Mouse (Mus musculus) heart, postnatal 0 days (tissue): ENCODE measurements at regions not wholly inside any gene's neighbourhood (a gene's known extent, or its start where the extent isn't known, plus 50 kb on each side); places are given as distances from the start of the nearest gene placed in this dataset.

Experiments
- ATAC-seq: fragments of 200-750 bp; cut with Nextera tagmentation; 2 replicates; pipeline ENCODE4 v1.8.0; 2017; ENCODE audit warnings: low read depth, moderate number of reproducible peaks, moderate library complexity; ENCODE audit not compliant: insufficient read depth
- DNase-seq: peaks from one replicate; pipeline ENCODE4 v3.0.0-alpha.2; 2016; ENCODE audit warnings: low spot score
- H3K27ac ChIP-seq: fragments of 300-500 bp; sonication (generic); 2 replicates; pipeline ENCODE4 v1.5.1; 2014; ENCODE audit warnings: low read depth, mild to moderate bottlenecking
- H3K27me3 ChIP-seq: fragments of 300-500 bp; sonication (generic); 2 replicates; pipeline ENCODE4 v1.6.1; 2014; ENCODE audit warnings: low read length, mixed read lengths; ENCODE audit not compliant: control insufficient read depth, insufficient read depth
- H3K36me3 ChIP-seq: fragments of 300-500 bp; sonication (generic); replicated peaks from 2 replicates; pipeline ENCODE4 v1.6.1; 2014; ENCODE audit warnings: low read length, mixed read lengths; ENCODE audit not compliant: control insufficient read depth, insufficient read depth
- H3K4me1 ChIP-seq: fragments of 300-500 bp; sonication (generic); 2 replicates; pipeline ENCODE4 v1.6.1; 2014; ENCODE audit warnings: antibody characterized with exemption; ENCODE audit not compliant: control insufficient read depth, insufficient read depth
- H3K4me2 ChIP-seq: fragments of 300-500 bp; sonication (generic); 2 replicates; pipeline ENCODE4 v1.6.1; 2014; ENCODE audit warnings: low read depth, mild to moderate bottlenecking, low read length, moderate library complexity
- H3K4me3 ChIP-seq: fragments of 300-500 bp; sonication (generic); 2 replicates; pipeline ENCODE4 v1.5.1; 2014; ENCODE audit warnings: low read depth, low read length
- H3K9ac ChIP-seq: fragments of 300-500 bp; sonication (generic); replicated peaks from 2 replicates; pipeline ENCODE4 v1.6.1; 2014; ENCODE audit warnings: low read depth, low read length, mixed read lengths
- H3K9me3 ChIP-seq: fragments of 300-500 bp; sonication (generic); replicated peaks from 2 replicates; pipeline ENCODE4 v1.6.1; 2016; ENCODE audit warnings: low read length; ENCODE audit not compliant: control insufficient read depth
- CTCF ChIP-seq: IDR thresholded peaks from 2 replicates; pipeline ENCODE4 v1.5.1; 2016; ENCODE audit warnings: antibody characterized with exemption, control low read depth, low read depth
- EP300 ChIP-seq: IDR thresholded peaks from 2 replicates; pipeline ENCODE4 v1.6.1; 2016; ENCODE audit warnings: antibody characterized with exemption, low read depth
- WGBS: fragments of 180-500 bp; shearing (Covaris S2); extraction: QIAGEN DNeasy Blood & Tissue Kit; methylation state at CpG from one replicate; pipeline ENCODE4 v1.1.7; 2014; 5-methylcytosine and 5-hydroxymethylcytosine counted together

GRCm38 (mm10) chr9:60988113-60988512, 193.8 kb downstream of the Uaca start:
- H3K27me3 ChIP-seq, result 0 out of 2 replicates have a peak, but pooled peaks cover 3% of the 10 kb centered on the region
- H3K9ac ChIP-seq, result no peak overlapping the region
- no peak for TF ChIP-seq EP300
- TF ChIP-seq CTCF, result no peak
- H3K9me3 ChIP-seq, result no peaks in the 10 kb centered on the region
- no peaks in the 10 kb centered on the region for H3K36me3 ChIP-seq
- DNase-seq (no peak), ATAC-seq (no peak)
- H3K4me3 ChIP-seq, result no peak overlapping the region
- H3K4me1 ChIP-seq, result no peaks in the 10 kb centered on the region
- no peak overlapping the region for H3K27ac ChIP-seq
- WGBS, result 56% methylated on average over 4 of the region's 4 CpGs
- H3K4me2 ChIP-seq, result no peak overlapping the region

DNA sequence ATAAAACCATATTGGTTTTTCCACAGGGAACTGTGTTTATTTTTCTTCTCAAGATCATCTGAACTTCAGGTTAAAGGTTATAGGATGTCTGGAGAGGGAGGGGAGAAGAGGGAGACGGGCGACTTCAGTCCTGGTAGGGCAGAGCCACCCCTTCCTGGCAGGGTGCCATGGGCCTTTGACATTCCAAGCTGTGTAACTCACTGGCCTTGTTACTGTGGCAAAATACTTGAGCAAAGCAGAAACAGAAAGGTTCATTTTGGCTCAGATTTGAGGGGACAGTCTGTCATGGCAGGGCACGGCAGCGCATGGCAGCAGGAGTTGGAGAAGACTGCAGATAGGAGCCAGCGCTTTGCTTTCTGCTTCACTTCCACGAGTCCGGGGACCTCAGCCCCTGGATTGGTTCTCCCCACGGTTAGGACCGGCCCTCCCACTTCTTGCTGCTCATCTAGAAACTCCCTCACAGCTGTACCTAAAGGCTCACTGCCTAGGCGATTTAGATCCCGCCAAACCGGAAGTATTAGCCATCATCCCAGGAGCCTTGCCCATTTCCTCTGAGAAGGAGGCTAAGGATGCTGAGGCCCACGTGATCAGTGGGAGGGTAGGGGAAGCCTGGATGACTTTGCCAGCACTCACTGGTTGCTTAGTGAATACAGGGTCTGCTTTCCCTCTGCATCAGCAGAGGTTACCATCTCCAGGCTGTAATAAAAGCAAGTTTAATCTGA, 195.5 kb downstream of the Uaca start:
- WGBS, result 23% methylated on average over 13 of the region's 13 CpGs
- DNase-seq (no peak), ATAC-seq (peak; percentile 66)
- Histone ChIP-seq H3K27ac (no peak overlapping the region), H3K27me3 (0 out of 2 replicates have a peak, but pooled peaks cover 8% of the 10 kb centered on the region), H3K4me3 (no peak overlapping the region), H3K36me3 (no peaks in the 10 kb centered on the region), H3K4me2 (peak overlapping the region; percentile 5; the same call in 1 of the 2 replicates), H3K9me3 (no peaks in the 10 kb centered on the region), H3K4me1 (no peaks in the 10 kb centered on the region), H3K9ac (no peak overlapping the region)
- no peak for TF ChIP-seq EP300
- no peak for TF ChIP-seq CTCF

DNA sequence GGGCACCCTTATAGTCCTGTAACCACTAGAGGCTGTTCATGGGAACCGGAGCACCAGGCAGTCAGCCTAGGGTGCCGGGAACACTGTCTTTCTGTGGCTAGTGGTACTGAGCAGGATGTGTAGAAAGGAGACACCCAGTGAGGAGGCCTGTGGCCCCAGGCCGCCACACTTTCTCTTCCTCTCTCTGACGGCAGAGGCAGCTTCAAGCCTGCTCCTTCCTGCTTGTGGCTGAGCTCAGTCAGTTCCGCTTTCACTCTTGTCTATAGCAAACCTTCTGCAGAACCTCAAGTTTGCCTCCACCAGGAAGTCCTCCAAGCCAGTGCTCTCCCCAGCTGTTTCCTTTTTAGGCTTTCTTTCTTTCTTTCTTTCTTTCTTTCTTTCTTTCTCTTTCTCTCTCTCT, 197.2 kb downstream of the Uaca start:
- H3K4me3 ChIP-seq, result no peak overlapping the region
- no peak overlapping the region for H3K9ac ChIP-seq
- H3K27ac ChIP-seq, result no peak overlapping the region
- H3K4me2 ChIP-seq, result no peak overlapping the region
- DNase-seq, result no peak
- no peak for TF ChIP-seq CTCF
- no peak for TF ChIP-seq EP300
- 0 out of 2 replicates have a peak, but pooled peaks cover 8% of the 10 kb centered on the region for H3K27me3 ChIP-seq
- H3K36me3 ChIP-seq, result no peaks in the 10 kb centered on the region
- H3K4me1 ChIP-seq, result no peaks in the 10 kb centered on the region
- H3K9me3 ChIP-seq, result no peaks in the 10 kb centered on the region
- 69% methylated on average over 5 of the region's 5 CpGs for WGBS
- no peak for ATAC-seq

GRCm38 (mm10) chr9:60993661-60994060, 199.3 kb downstream of the Uaca start:
- TF ChIP-seq EP300 (no peak), CTCF (no peak)
- Histone ChIP-seq H3K4me3 (no peak overlapping the region), H3K27ac (no peak overlapping the region)

GRCm38 (mm10) chr9:60995096-60995495, 200.8 kb downstream of the Uaca start:
- TF ChIP-seq CTCF, result no peak
- no peak for TF ChIP-seq EP300
- Histone ChIP-seq H3K36me3 (no peaks in the 10 kb centered on the region), H3K4me2 (no peak overlapping the region), H3K4me1 (no peaks in the 10 kb centered on the region), H3K27ac (no peak overlapping the region), H3K9me3 (no peaks in the 10 kb centered on the region), H3K27me3 (0 out of 2 replicates have a peak, but pooled peaks cover 26% of the 10 kb centered on the region), H3K4me3 (no peak overlapping the region), H3K9ac (no peak overlapping the region)
- WGBS, result 32% methylated on average over 6 of the region's 6 CpGs
- DNase-seq, result no peak
- ATAC-seq, result no peak

More at GRCm38 (mm10) chr9:60993661-60994060, 199.3 kb downstream of the Uaca start:
- Histone ChIP-seq H3K9me3 (no peaks in the 10 kb centered on the region), H3K27me3 (0 out of 2 replicates have a peak, but pooled peaks cover 20% of the 10 kb centered on the region), H3K4me1 (no peaks in the 10 kb centered on the region), H3K9ac (no peak overlapping the region), H3K36me3 (no peaks in the 10 kb centered on the region), H3K4me2 (no peak overlapping the region)
- whole genome bisulfite sequencing, result 81% methylated on average over 8 of the region's 8 CpGs
- ATAC-seq (no peak), DNase-seq (no peak)
